19 mouse cellular contexts compared by ENCODE assay signal in genomic region chr1:62282835-62283234, GRCm38 (mm10).
DNase-seq lines count a peak whose midpoint lies in the region; ATAC-seq and TF ChIP-seq lines count a peak whose summit lies in the region.
"Had no signal": no experiment of that assay in that cellular context is flagged by ENCODE, and none has a peak within 500 bp of the region (broad histone marks: within the 10 kb centered on the region; RNA-seq: fewer than 3 reads in every experiment).

No protein-coding gene starts in this region.

- H3K9me3 ChIP-seq in hindbrain, embryonic 11.5 days (ENCODE audit: control insufficient read depth, low read length), result no peaks in the 10 kb centered on the region
- H3K9me3 ChIP-seq: embryonic facial prominence, embryonic 10.5 days; embryonic facial prominence, embryonic 12.5 days; forebrain, embryonic 13.5 days had no signal

- no peak overlapping the region for H3K4me3 ChIP-seq in left cerebral cortex, adult 2 months
- H3K4me3 ChIP-seq in hindbrain, embryonic 11.5 days (ENCODE audit: low read depth, low read length), result no peak overlapping the region
- H3K4me3 ChIP-seq: embryonic facial prominence, embryonic 10.5 days; embryonic facial prominence, embryonic 12.5 days; forebrain, embryonic 13.5 days had no signal

- ATAC-seq in common myeloid progenitor, adult 5-6 weeks (replicated peaks; ENCODE audit: low read depth, poor library complexity, severe bottlenecking), result 0 out of 2 replicates have a peak, but pooled peaks have one; percentile 42
- peak; percentile 61 for ATAC-seq in granulocyte monocyte progenitor cell, adult 5-6 weeks (replicated peaks; ENCODE audit: poor library complexity, severe bottlenecking)
- peak; percentile 55 for ATAC-seq in megakaryocyte progenitor cell, adult 5-6 weeks (replicated peaks; ENCODE audit: poor library complexity)
- no peak for ATAC-seq in hindbrain, embryonic 11.5 days (ENCODE audit: low FRiP score)
- ATAC-seq: forebrain, embryonic 13.5 days; forebrain, embryonic 16.5 days had no signal

- no peak overlapping the region for H3K27ac ChIP-seq in left cerebral cortex, adult 2 months
- H3K27ac ChIP-seq in hindbrain, embryonic 11.5 days (ENCODE audit: low read depth, low read length), result no peak overlapping the region
- H3K27ac ChIP-seq: embryonic facial prominence, embryonic 10.5 days; embryonic facial prominence, embryonic 12.5 days; forebrain, embryonic 13.5 days had no signal

- no peak for DNase-seq in thymus, adult 18-20 months
- DNase-seq in left cerebral cortex, adult 2 months (ENCODE audit: extremely low spot score in 1 of 2, low spot score in 2 of 2), result no peak
- DNase-seq in hindbrain, embryonic 11.5 days (ENCODE audit: low spot score), result no peak
- DNase-seq: adrenal gland, adult 2 months; adrenal gland, postnatal 10 days; adrenal gland, postnatal 25 days; cerebellum, adult 11 months; cerebellum, adult 18-20 months; cerebellum, adult 8-10 months; cerebellum, adult 9-11 months; cerebellum, postnatal 14 days; cerebellum, postnatal 36 days had no signal

- 86% methylated on average over 6 of the region's 6 CpGs for WGBS in hindbrain, embryonic 11.5 days

- intact Hi-C loops in left cerebral cortex, adult 2 months (cut with DNase I), result no loop called here

- H3K4me1 ChIP-seq in hindbrain, embryonic 11.5 days (replicated peaks; ENCODE audit: control insufficient read depth, insufficient read depth, low read length), result no peaks in the 10 kb centered on the region
- H3K4me1 ChIP-seq: embryonic facial prominence, embryonic 10.5 days; embryonic facial prominence, embryonic 12.5 days; forebrain, embryonic 13.5 days had no signal

- H3K4me2 ChIP-seq in hindbrain, embryonic 11.5 days (replicated peaks; ENCODE audit: low read depth, low read length), result no peak overlapping the region
- H3K4me2 ChIP-seq: embryonic facial prominence, embryonic 12.5 days; forebrain, embryonic 13.5 days had no signal

- no peak for TF ChIP-seq CTCF in left cerebral cortex, adult 2 months (IDR thresholded peaks at IDR 0.05)

- H3K27me3 ChIP-seq in hindbrain, embryonic 11.5 days (ENCODE audit: control insufficient read depth, insufficient read depth, low read length), result no peaks in the 10 kb centered on the region
- H3K27me3 ChIP-seq: embryonic facial prominence, embryonic 12.5 days; forebrain, embryonic 13.5 days had no signal

- H3K36me3 ChIP-seq in hindbrain, embryonic 11.5 days (ENCODE audit: control insufficient read depth, insufficient read depth, low read length), result no peaks in the 10 kb centered on the region
- H3K36me3 ChIP-seq: embryonic facial prominence, embryonic 10.5 days; embryonic facial prominence, embryonic 12.5 days had no signal

- no peak overlapping the region for H3K9ac ChIP-seq in hindbrain, embryonic 11.5 days (ENCODE audit: low read depth, low read length)
- H3K9ac ChIP-seq: embryonic facial prominence, embryonic 12.5 days; forebrain, embryonic 13.5 days had no signal
